ENCODE assay signal across 8 mouse cellular contexts in the genomic region with DNA sequence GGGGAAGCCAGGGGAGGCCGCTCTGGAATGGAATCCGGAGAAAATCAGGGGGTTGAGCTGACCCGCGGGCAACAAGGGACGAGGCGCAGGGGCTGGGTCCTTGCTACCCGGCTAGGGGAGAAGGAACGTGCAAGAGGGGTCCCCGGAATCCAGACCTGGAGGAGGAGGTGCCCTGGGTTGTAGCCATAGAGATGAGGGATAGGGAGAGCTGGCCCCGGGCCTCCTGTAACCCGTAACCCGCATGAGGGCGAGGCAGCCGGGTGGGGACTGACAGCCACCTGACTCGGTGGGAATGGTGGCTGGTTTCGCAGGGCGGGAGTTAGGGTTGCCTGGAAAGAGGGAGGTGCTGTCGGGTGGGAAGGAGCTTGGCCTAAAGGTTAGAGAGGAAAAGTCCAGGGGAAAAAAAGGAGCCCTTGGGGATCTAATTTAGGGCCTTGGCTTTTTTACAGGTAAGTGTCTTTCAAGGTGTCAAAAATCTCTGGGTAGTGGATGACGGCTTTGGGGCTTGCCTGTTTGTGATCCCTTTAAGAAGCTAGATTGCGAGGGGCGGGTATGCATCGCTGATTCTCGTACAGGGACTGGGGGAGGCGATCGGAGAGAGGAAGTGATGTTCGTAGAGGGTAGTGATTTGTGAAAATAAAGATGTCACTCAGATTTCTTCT. TPM values are rescaled to one million over a fixed set of nuclear protein-coding genes. Genes with fewer than 3 reads are reported as not detected.
A peak's percentile ranks its signal among the peaks of the same experiment; 100 is the strongest.
DNase-seq lines count a peak whose midpoint lies in the region; ATAC-seq and TF ChIP-seq lines count a peak whose summit lies in the region.

A gene (minus strand): TSS at position 301 of the 662 bp plus-strand sequence.

- DNase-seq in urinary bladder, adult 18-20 months (ENCODE audit: low spot score in 2 of 2), result peak; percentile 59 to 64
- no peak for DNase-seq in urinary bladder, postnatal 10 days (ENCODE audit: low spot score)
- DNase-seq in heart, adult 9 months (ENCODE audit: low spot score in 2 of 2), result peak; percentile 60 to 73
- DNase-seq in kidney, adult 9 months, result peak; percentile 79
- peak; percentile 14 for DNase-seq in limb, embryonic 14.5 days (ENCODE audit: low spot score)
- DNase-seq in spleen, adult 18-20 months, result peak; percentile 33 to 44

- peak within 1 kb of the TSS; percentile 91 for H3K4me3 ChIP-seq in embryonic facial prominence, embryonic 12.5 days
- H3K4me3 ChIP-seq in limb, embryonic 14.5 days (replicated peaks; ENCODE audit: low read length), result peak within 1 kb of the TSS; percentile 97
- H3K4me3 ChIP-seq in midbrain, embryonic 15.5 days, result peak within 1 kb of the TSS; percentile 83

- no peaks in the 10 kb centered on the region for H3K27me3 ChIP-seq in embryonic facial prominence, embryonic 12.5 days
- no peaks in the 10 kb centered on the region for H3K27me3 ChIP-seq in limb, embryonic 14.5 days (ENCODE audit: control insufficient read depth, insufficient read depth, low read length)
- no peaks in the 10 kb centered on the region for H3K27me3 ChIP-seq in midbrain, embryonic 15.5 days (replicated peaks)

- peak within 1 kb of the TSS; percentile 60 for H3K4me2 ChIP-seq in embryonic facial prominence, embryonic 12.5 days (replicated peaks)
- peak within 1 kb of the TSS; percentile 55 for H3K4me2 ChIP-seq in limb, embryonic 14.5 days (replicated peaks; ENCODE audit: low read depth, low read length, severe bottlenecking)
- peak within 1 kb of the TSS; percentile 69 for H3K4me2 ChIP-seq in midbrain, embryonic 15.5 days

- H3K9ac ChIP-seq in embryonic facial prominence, embryonic 12.5 days, result peak within 1 kb of the TSS; percentile 86
- H3K9ac ChIP-seq in limb, embryonic 14.5 days (ENCODE audit: low read depth, low read length, severe bottlenecking), result peak within 1 kb of the TSS; percentile 82
- H3K9ac ChIP-seq in midbrain, embryonic 15.5 days, result peak within 1 kb of the TSS; percentile 79

- H3K9me3 ChIP-seq in embryonic facial prominence, embryonic 12.5 days, result no peaks in the 10 kb centered on the region
- no peaks in the 10 kb centered on the region for H3K9me3 ChIP-seq in limb, embryonic 14.5 days (ENCODE audit: control insufficient read depth, low read length)
- H3K9me3 ChIP-seq in midbrain, embryonic 15.5 days, result no peaks in the 10 kb centered on the region

- H3K36me3 ChIP-seq in embryonic facial prominence, embryonic 12.5 days, result no peaks in the 10 kb centered on the region
- H3K36me3 ChIP-seq in limb, embryonic 14.5 days (ENCODE audit: control insufficient read depth, insufficient read depth, low read length), result no peaks in the 10 kb centered on the region
- H3K36me3 ChIP-seq in midbrain, embryonic 15.5 days (replicated peaks), result no peaks in the 10 kb centered on the region

- H3K27ac ChIP-seq in embryonic facial prominence, embryonic 12.5 days, result peak within 1 kb of the TSS; percentile 83
- H3K27ac ChIP-seq in limb, embryonic 14.5 days (replicated peaks; ENCODE audit: low read depth, low read length), result peak within 1 kb of the TSS; percentile 73
- H3K27ac ChIP-seq in midbrain, embryonic 15.5 days, result peak within 1 kb of the TSS; percentile 89

- H3K4me1 ChIP-seq in embryonic facial prominence, embryonic 12.5 days, result peaks cover 8% of the 10 kb centered on the region; the same call in 1 of the 2 replicates
- peaks cover 12% of the 10 kb centered on the region for H3K4me1 ChIP-seq in limb, embryonic 14.5 days (ENCODE audit: control insufficient read depth, insufficient read depth, low read length)
- peaks cover 19% of the 10 kb centered on the region for H3K4me1 ChIP-seq in midbrain, embryonic 15.5 days

- TF ChIP-seq POLR2A in limb, embryonic 14.5 days (IDR thresholded peaks at IDR 0.05; ENCODE audit: borderline replicate concordance, extremely low read depth, insufficient read depth, insufficient read length), result no peak

- under 1% methylated on average over 26 of the region's 26 CpGs for WGBS in embryonic facial prominence, embryonic 12.5 days
- 1% methylated on average over 26 of the region's 26 CpGs for WGBS in limb, embryonic 14.5 days
- 0% methylated on average over 26 of the region's 26 CpGs for WGBS in midbrain, embryonic 15.5 days

- ATAC-seq in embryonic facial prominence, embryonic 12.5 days (ENCODE audit: insufficient number of reproducible peaks, insufficient read depth, low FRiP score, low TSS enrichment), result peak; percentile 79
- peak; percentile 47 for ATAC-seq in limb, embryonic 14.5 days (ENCODE audit: low FRiP score, low read depth)
- peak; percentile 77 for ATAC-seq in midbrain, embryonic 15.5 days (replicated peaks)

RNA-seq across cellular contexts. Expression of the gene that starts here (rescaled TPM):
- polyA plus RNA-seq in embryonic facial prominence, embryonic 12.5 days (2016; fragmentation: Nextera tagmentation; extraction: Ambion mirVana), result not detected in 2 replicates
- 1.5 TPM in 2 replicates for polyA plus RNA-seq in limb, embryonic 14.5 days (2012; rRNA removed)
- 0.55 TPM in 1 of 2 replicates, not detected in the other for polyA plus RNA-seq in limb, embryonic 14.5 days (2014; fragmentation: Nextera tagmentation; extraction: Ambion mirVana)
- polyA plus RNA-seq in midbrain, embryonic 15.5 days (2015; fragmentation: Nextera tagmentation; extraction: Ambion mirVana), result not detected in 2 replicates

Comparison
In these comparisons a context has a peak if more than half of its experiments do, and no peak if none do; other contexts are left out.
1. Peak in ATAC-seq, H3K4me3 ChIP-seq, H3K27ac ChIP-seq, H3K9ac ChIP-seq and H3K4me2 ChIP-seq in embryonic facial prominence, embryonic 12.5 days; RNA of the gene not detected or under 1 TPM.
2. Peak in ATAC-seq, H3K4me3 ChIP-seq, H3K27ac ChIP-seq, H3K9ac ChIP-seq and H3K4me2 ChIP-seq in midbrain, embryonic 15.5 days; RNA of the gene not detected or under 1 TPM.